Mouse (Mus musculus) central nervous system, embryonic 14 days (tissue): ENCODE results near the gene Cd68. TPM values are rescaled to one million over a fixed set of nuclear protein-coding genes. Genes with fewer than 3 reads are reported as not detected.

ENCODE experiments used
- polyA plus RNA-seq: library from polyadenylated mRNA; depleted of rRNA; stranded (reverse); fragments of >200 nt; gene quantifications from 2 replicates; pipeline ENCODE4 v1.2.3, GENCODE M21; 2012; rRNA removed

Cd68 gene
- polyA plus RNA-seq = 9.8 and 10.6 TPM in 2 replicates

GRCm38 (mm10) chr11:69665961-69666664 lies at the start of gene Cd68:
Cd68 (minus strand) TSS chr11:69666153.

GRCm38 (mm10) chr11:69695361-69696181 lies 29.6 kb upstream of the Cd68 start, which contains the start of the genes Tnfsf12 and Tnfsfm13:
Tnfsf12 (minus strand) TSS chr11:69695849.
Tnfsfm13 (minus strand) TSS chr11:69696098.

GRCm38 (mm10) chr11:69685526-69686148 lies 19.7 kb upstream of the Cd68 start, which contains the start of gene Tnfsf13:
Tnfsf13 (minus strand) TSS chr11:69685784.

GRCm38 (mm10) chr11:69681314-69682208 lies 15.6 kb upstream of the Cd68 start, which contains the start of gene Senp3:
Senp3 (minus strand) TSS chr11:69682084.

GRCm38 (mm10) chr11:69672211-69672706 lies 6.3 kb upstream of the Cd68 start, which contains the start of gene Eif4a1:
Eif4a1 (minus strand) TSS chr11:69672423.

GRCm38 (mm10) chr11:69662213-69662966 lies 3.6 kb downstream of the Cd68 start, which contains the start of gene Mpdu1:
Mpdu1 (minus strand) TSS chr11:69662642.

GRCm38 (mm10) chr11:69655264-69656064 lies 10.5 kb downstream of the Cd68 start, which contains the start of gene Sox15:
Sox15 (plus strand) TSS chr11:69655314.

GRCm38 (mm10) chr11:69632284-69633089 lies 33.5 kb downstream of the Cd68 start, which contains the start of gene Fxr2:
Fxr2 (plus strand) TSS chr11:69632990.

GRCm38 (mm10) chr11:69621571-69622268 lies 44.2 kb downstream of the Cd68 start, which contains the start of gene Sat2:
Sat2 (plus strand) TSS chr11:69622024.

GRCm38 (mm10) chr11:69617805-69618204 lies 48.1 kb downstream of the Cd68 start, which contains the start of gene Shbg:
Shbg (minus strand) TSS chr11:69617905.

Other genes with a start within 250 kb of the Cd68 start
- 4.1 and 5.0 TPM in 2 replicates for gene Dnah2, start 117.0 kb downstream of the Cd68 start, polyA plus RNA-seq
- 144 and 154 TPM in 2 replicates for gene Efnb3, start 105.9 kb downstream of the Cd68 start, polyA plus RNA-seq
- 19.6 and 22.7 TPM in 2 replicates for gene Wrap53, start 85.9 kb downstream of the Cd68 start, polyA plus RNA-seq
- 118 TPM in 2 replicates for gene Trp53, start 85.8 kb downstream of the Cd68 start, polyA plus RNA-seq
- 47.1 and 54.8 TPM in 2 replicates for gene Atp1b2, start 60.2 kb downstream of the Cd68 start, polyA plus RNA-seq
- not detected in 2 replicates for gene Shbg, start 48.2 kb downstream of the Cd68 start, polyA plus RNA-seq
- 18.7 and 19.4 TPM in 2 replicates for gene Sat2, start 44.1 kb downstream of the Cd68 start, polyA plus RNA-seq
- gene Fxr2, start 33.2 kb downstream of the Cd68 start, polyA plus RNA-seq = 144 and 164 TPM in 2 replicates
- gene Sox15, start 10.8 kb downstream of the Cd68 start, polyA plus RNA-seq = 0.12 and 0.38 TPM in 2 replicates
- 132 and 137 TPM in 2 replicates for gene Mpdu1, start 3.5 kb downstream of the Cd68 start, polyA plus RNA-seq
- gene Eif4a1, start 6.3 kb upstream of the Cd68 start, polyA plus RNA-seq = 922 and 1,086 TPM in 2 replicates
- 152 and 154 TPM in 2 replicates for gene Senp3, start 15.9 kb upstream of the Cd68 start, polyA plus RNA-seq
- gene Tnfsf13, start 19.6 kb upstream of the Cd68 start, polyA plus RNA-seq = 0.74 and 1.5 TPM in 2 replicates
- gene Tnfsf12, start 29.7 kb upstream of the Cd68 start, polyA plus RNA-seq = 4.1 and 8.2 TPM in 2 replicates
- gene Tnfsfm13, start 29.9 kb upstream of the Cd68 start, polyA plus RNA-seq = 1.3 and 2.6 TPM in 2 replicates
- gene Polr2a, start 92.5 kb upstream of the Cd68 start, polyA plus RNA-seq = 59.4 and 63.8 TPM in 2 replicates
- gene Slc35g3, start 95.8 kb upstream of the Cd68 start, polyA plus RNA-seq = 0.84 and 1.1 TPM in 2 replicates
- 9.7 and 10.8 TPM in 2 replicates for gene Zbtb4, start 99.8 kb upstream of the Cd68 start, polyA plus RNA-seq
- 2.9 and 12.3 TPM in 2 replicates for gene Chrnb1, start 129.8 kb upstream of the Cd68 start, polyA plus RNA-seq
- gene Fgf11, start 135.7 kb upstream of the Cd68 start, polyA plus RNA-seq = 20.0 and 20.9 TPM in 2 replicates
- 0.17 and 0.46 TPM in 2 replicates for gene Tmem102, start 139.5 kb upstream of the Cd68 start, polyA plus RNA-seq
- not detected in 2 replicates for gene Gm39566, start 149.1 kb upstream of the Cd68 start, polyA plus RNA-seq
- not detected in 2 replicates for gene Spem2, start 152.3 kb upstream of the Cd68 start, polyA plus RNA-seq
- 1.5 and 2.1 TPM in 2 replicates for gene Spem1, start 156.0 kb upstream of the Cd68 start, polyA plus RNA-seq
- gene Nlgn2, start 171.6 kb upstream of the Cd68 start, polyA plus RNA-seq = 125 and 136 TPM in 2 replicates
- gene Tmem256, start 172.4 kb upstream of the Cd68 start, polyA plus RNA-seq = 203 and 228 TPM in 2 replicates
- 98.8 and 111 TPM in 2 replicates for gene Plscr3, start 180.2 kb upstream of the Cd68 start, polyA plus RNA-seq
- 0.05 and 0.81 TPM in 2 replicates for gene Tnk1, start 192.6 kb upstream of the Cd68 start, polyA plus RNA-seq
- not detected in 2 replicates for gene Tmem95, start 211.9 kb upstream of the Cd68 start, polyA plus RNA-seq
- 1.7 and 2.3 TPM in 2 replicates for gene Kctd11, start 215.3 kb upstream of the Cd68 start, polyA plus RNA-seq
- gene Acap1, start 229.4 kb upstream of the Cd68 start, polyA plus RNA-seq = 0.90 and 1.4 TPM in 2 replicates
- gene 2810408A11Rik, start 234.8 kb upstream of the Cd68 start, polyA plus RNA-seq = 11.9 and 13.9 TPM in 2 replicates
- gene Neurl4, start 234.9 kb upstream of the Cd68 start, polyA plus RNA-seq = 113 and 134 TPM in 2 replicates
- 100 and 101 TPM in 2 replicates for gene Gps2, start 247.7 kb upstream of the Cd68 start, polyA plus RNA-seq